Mouse (Mus musculus): ENCODE measurements at regions not wholly inside any gene's neighbourhood (a gene's known extent, or its start where the extent isn't known, plus 50 kb on each side); places are given as distances from the start of the nearest gene placed in this dataset.
A peak's percentile ranks its signal among the peaks of the same experiment; 100 is the strongest.

GRCm38 (mm10) chr5:95864252-95864651 is 88.5 kb downstream of the E330014E10Rik start:
- no peak for ATAC-seq
- Histone ChIP-seq H3K27me3 (replicated peaks; ENCODE audit: control insufficient read depth, insufficient read depth, low read length) (no peaks in the 10 kb centered on the region), H3K9ac (replicated peaks; ENCODE audit: low read depth, low read length) (no peak overlapping the region), H3K4me3 (replicated peaks; ENCODE audit: low read length) (no peak overlapping the region), H3K27ac (ENCODE audit: low read length) (no peak overlapping the region), H3K4me2 (ENCODE audit: low read length) (no peak overlapping the region), H3K4me1 (replicated peaks; ENCODE audit: control insufficient read depth, insufficient read depth, low read length) (no peaks in the 10 kb centered on the region), H3K36me3 (ENCODE audit: control insufficient read depth, insufficient read depth) (no peaks in the 10 kb centered on the region), H3K9me3 (ENCODE audit: control insufficient read depth, low read length) (no peaks in the 10 kb centered on the region)
- 95% methylated on average over 1 of the region's 1 CpGs for WGBS

- no peak for ATAC-seq
- H3K4me2 ChIP-seq (ENCODE audit: low read length), result no peak overlapping the region
- 72% methylated on average over 3 of the region's 3 CpGs for WGBS
Observed at GRCm38 (mm10) chr5:95864725-95865492, 89.1 kb downstream of the E330014E10Rik start.

GRCm38 (mm10) chr5:95865516-95865915 is 89.7 kb downstream of the E330014E10Rik start:
- H3K9ac ChIP-seq (replicated peaks; ENCODE audit: low read depth, low read length), result no peak overlapping the region
- H3K4me3 ChIP-seq (replicated peaks; ENCODE audit: low read length), result no peak overlapping the region
- H3K27ac ChIP-seq (ENCODE audit: low read length), result no peak overlapping the region
- 85% methylated on average over 2 of the region's 2 CpGs for WGBS
- ATAC-seq, result no peak
- H3K4me1 ChIP-seq (replicated peaks; ENCODE audit: control insufficient read depth, insufficient read depth, low read length), result no peaks in the 10 kb centered on the region
- no peaks in the 10 kb centered on the region for H3K27me3 ChIP-seq (replicated peaks; ENCODE audit: control insufficient read depth, insufficient read depth, low read length)
- H3K9me3 ChIP-seq (ENCODE audit: control insufficient read depth, low read length), result no peaks in the 10 kb centered on the region
- no peak overlapping the region for H3K4me2 ChIP-seq (ENCODE audit: low read length)
- H3K36me3 ChIP-seq (ENCODE audit: control insufficient read depth, insufficient read depth), result no peaks in the 10 kb centered on the region

More at GRCm38 (mm10) chr5:95864725-95865492, 89.1 kb downstream of the E330014E10Rik start:
- H3K9me3 ChIP-seq (ENCODE audit: control insufficient read depth, low read length), result no peaks in the 10 kb centered on the region
- H3K4me1 ChIP-seq (replicated peaks; ENCODE audit: control insufficient read depth, insufficient read depth, low read length), result no peaks in the 10 kb centered on the region
- H3K27me3 ChIP-seq (replicated peaks; ENCODE audit: control insufficient read depth, insufficient read depth, low read length), result no peaks in the 10 kb centered on the region
- H3K27ac ChIP-seq (ENCODE audit: low read length), result no peak overlapping the region
- no peaks in the 10 kb centered on the region for H3K36me3 ChIP-seq (ENCODE audit: control insufficient read depth, insufficient read depth)
- H3K4me3 ChIP-seq (replicated peaks; ENCODE audit: low read length), result no peak overlapping the region
- no peak overlapping the region for H3K9ac ChIP-seq (replicated peaks; ENCODE audit: low read depth, low read length)

GRCm38 (mm10) chr5:95866848-95867495 is 89.8 kb upstream of the Cxcl13 start:
- H3K4me1 ChIP-seq (replicated peaks; ENCODE audit: control insufficient read depth, insufficient read depth, low read length), result no peaks in the 10 kb centered on the region
- no peaks in the 10 kb centered on the region for H3K9me3 ChIP-seq (ENCODE audit: control insufficient read depth, low read length)
- WGBS, result 83% methylated on average over 4 of the region's 4 CpGs
- no peak overlapping the region for H3K4me3 ChIP-seq (replicated peaks; ENCODE audit: low read length)
- no peak for ATAC-seq
- no peaks in the 10 kb centered on the region for H3K36me3 ChIP-seq (ENCODE audit: control insufficient read depth, insufficient read depth)
- no peak overlapping the region for H3K27ac ChIP-seq (ENCODE audit: low read length)
- no peak overlapping the region for H3K9ac ChIP-seq (replicated peaks; ENCODE audit: low read depth, low read length)
- no peak overlapping the region for H3K4me2 ChIP-seq (ENCODE audit: low read length)
- H3K27me3 ChIP-seq (replicated peaks; ENCODE audit: control insufficient read depth, insufficient read depth, low read length), result no peaks in the 10 kb centered on the region

GRCm38 (mm10) chr5:95870336-95870845 is 86.4 kb upstream of the Cxcl13 start:
- Histone ChIP-seq H3K4me2 (ENCODE audit: low read length) (no peak overlapping the region), H3K9ac (replicated peaks; ENCODE audit: low read depth, low read length) (no peak overlapping the region), H3K4me3 (replicated peaks; ENCODE audit: low read length) (no peak overlapping the region), H3K27ac (ENCODE audit: low read length) (no peak overlapping the region), H3K4me1 (replicated peaks; ENCODE audit: control insufficient read depth, insufficient read depth, low read length) (no peaks in the 10 kb centered on the region), H3K9me3 (ENCODE audit: control insufficient read depth, low read length) (no peaks in the 10 kb centered on the region), H3K27me3 (replicated peaks; ENCODE audit: control insufficient read depth, insufficient read depth, low read length) (no peaks in the 10 kb centered on the region), H3K36me3 (ENCODE audit: control insufficient read depth, insufficient read depth) (no peaks in the 10 kb centered on the region)
- no peak for ATAC-seq
- 57% methylated on average over 3 of the region's 3 CpGs for WGBS

- Histone ChIP-seq H3K36me3 (ENCODE audit: control insufficient read depth, insufficient read depth) (no peaks in the 10 kb centered on the region), H3K27ac (ENCODE audit: low read length) (no peak overlapping the region), H3K4me1 (replicated peaks; ENCODE audit: control insufficient read depth, insufficient read depth, low read length) (no peaks in the 10 kb centered on the region), H3K4me3 (replicated peaks; ENCODE audit: low read length) (no peak overlapping the region), H3K27me3 (replicated peaks; ENCODE audit: control insufficient read depth, insufficient read depth, low read length) (no peaks in the 10 kb centered on the region), H3K4me2 (ENCODE audit: low read length) (no peak overlapping the region), H3K9me3 (ENCODE audit: control insufficient read depth, low read length) (no peaks in the 10 kb centered on the region), H3K9ac (replicated peaks; ENCODE audit: low read depth, low read length) (no peak overlapping the region)
- ATAC-seq, result no peak
- 61% methylated on average over 5 of the region's 5 CpGs for WGBS
Observed at GRCm38 (mm10) chr5:95874969-95875368, 81.8 kb upstream of the Cxcl13 start.

- no peak overlapping the region for H3K27ac ChIP-seq (ENCODE audit: low read length)
- H3K27me3 ChIP-seq (replicated peaks; ENCODE audit: control insufficient read depth, insufficient read depth, low read length), result no peaks in the 10 kb centered on the region
- no peaks in the 10 kb centered on the region for H3K4me1 ChIP-seq (replicated peaks; ENCODE audit: control insufficient read depth, insufficient read depth, low read length)
- no peaks in the 10 kb centered on the region for H3K36me3 ChIP-seq (ENCODE audit: control insufficient read depth, insufficient read depth)
- no peak overlapping the region for H3K9ac ChIP-seq (replicated peaks; ENCODE audit: low read depth, low read length)
- H3K4me2 ChIP-seq (ENCODE audit: low read length), result no peak overlapping the region
- peak; percentile 36; the same call in 1 of the 2 replicates for ATAC-seq
- no peak overlapping the region for H3K4me3 ChIP-seq (replicated peaks; ENCODE audit: low read length)
- no peaks in the 10 kb centered on the region for H3K9me3 ChIP-seq (ENCODE audit: control insufficient read depth, low read length)
Observed at GRCm38 (mm10) chr5:95880914-95881313, 75.8 kb upstream of the Cxcl13 start.
